Mouse (Mus musculus) kidney, adult 9 months (tissue): ENCODE results near the gene Ccdc22.

ENCODE experiments used
- DNase-seq: peaks from one replicate; pipeline ENCODE4 v3.0.0; 2022

Gene Ccdc22

GRCm38 (mm10) chrX:7604879-7605574 lies at the start of gene Ccdc22:
Ccdc22 (minus strand) TSS chrX:7605517.
- DNase-seq = peak; percentile 89

- peak; percentile 95 for DNase-seq
Observed at GRCm38 (mm10) chrX:7648671-7649304, 43.5 kb upstream of the Ccdc22 start.

DNA sequence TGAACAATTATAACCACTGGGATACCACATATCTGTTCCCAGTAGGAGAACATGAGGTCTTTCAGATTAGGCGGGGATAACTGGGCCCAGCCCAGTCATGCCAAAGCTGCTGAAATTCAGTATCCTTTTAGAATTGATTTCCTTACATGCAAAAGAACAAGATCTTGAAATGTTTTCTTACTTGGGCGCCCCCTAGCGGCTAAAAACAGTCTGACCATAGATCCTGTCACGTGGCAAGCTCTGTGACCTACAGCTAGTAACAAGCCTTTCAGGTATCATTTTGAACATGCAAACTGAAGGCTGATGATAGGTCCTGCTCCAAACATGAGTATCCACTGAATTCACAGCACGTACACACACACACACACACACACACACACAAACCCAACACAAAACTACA lies 40.0 kb upstream of the Ccdc22 start:
- peak; percentile 90 for DNase-seq

DNA sequence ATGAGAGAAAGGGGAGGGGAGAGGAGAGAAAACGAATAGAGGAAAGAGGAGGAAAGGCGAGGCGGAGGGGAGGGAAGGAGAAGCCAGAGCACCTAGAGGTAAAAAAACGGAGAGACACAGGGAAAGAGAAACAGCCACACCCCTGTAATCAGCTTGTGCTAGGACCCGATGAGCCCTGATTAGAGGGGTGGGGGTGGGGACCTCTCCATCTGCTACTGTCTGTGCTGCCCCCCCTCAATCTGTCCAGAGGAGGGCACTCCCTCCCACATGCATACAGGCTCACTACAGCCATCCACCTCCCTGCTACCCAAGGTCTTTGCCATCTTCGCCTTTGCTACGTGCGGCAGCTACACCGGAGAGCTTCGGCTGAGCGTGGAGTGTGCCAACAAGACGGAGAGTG lies 35.5 kb upstream of the Ccdc22 start:
- DNase-seq = no peak

- DNase-seq = no peak
Observed at GRCm38 (mm10) chrX:7639536-7640325, 34.4 kb upstream of the Ccdc22 start.

GRCm38 (mm10) chrX:7638401-7639091 lies 33.2 kb upstream of the Ccdc22 start, which contains the start of gene Syp:
Syp (plus strand) TSS chrX:7638471.
- DNase-seq = peak; percentile 80

- no peak for DNase-seq
Observed at GRCm38 (mm10) chrX:7635101-7635500, 29.8 kb upstream of the Ccdc22 start.

DNA sequence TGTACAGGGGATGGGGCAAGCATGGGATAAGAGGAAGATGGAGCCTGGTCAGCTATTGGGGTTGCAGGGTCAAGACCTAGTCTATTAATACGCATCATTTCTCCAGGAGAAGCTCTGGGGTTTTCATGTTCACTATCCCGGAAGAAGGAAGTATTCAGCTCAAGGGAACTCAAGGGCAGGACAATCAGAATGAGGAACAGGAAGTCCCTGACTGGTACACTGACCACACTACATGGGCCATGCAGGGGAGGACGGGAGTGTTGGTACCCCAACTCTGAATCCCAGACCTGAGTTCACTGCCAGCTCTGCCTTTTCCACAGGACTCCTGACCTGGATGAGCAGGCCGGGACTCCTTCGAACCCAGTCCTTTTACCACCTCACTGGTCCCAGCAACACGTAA lies 27.2 kb upstream of the Ccdc22 start:
- DNase-seq = no peak

DNA sequence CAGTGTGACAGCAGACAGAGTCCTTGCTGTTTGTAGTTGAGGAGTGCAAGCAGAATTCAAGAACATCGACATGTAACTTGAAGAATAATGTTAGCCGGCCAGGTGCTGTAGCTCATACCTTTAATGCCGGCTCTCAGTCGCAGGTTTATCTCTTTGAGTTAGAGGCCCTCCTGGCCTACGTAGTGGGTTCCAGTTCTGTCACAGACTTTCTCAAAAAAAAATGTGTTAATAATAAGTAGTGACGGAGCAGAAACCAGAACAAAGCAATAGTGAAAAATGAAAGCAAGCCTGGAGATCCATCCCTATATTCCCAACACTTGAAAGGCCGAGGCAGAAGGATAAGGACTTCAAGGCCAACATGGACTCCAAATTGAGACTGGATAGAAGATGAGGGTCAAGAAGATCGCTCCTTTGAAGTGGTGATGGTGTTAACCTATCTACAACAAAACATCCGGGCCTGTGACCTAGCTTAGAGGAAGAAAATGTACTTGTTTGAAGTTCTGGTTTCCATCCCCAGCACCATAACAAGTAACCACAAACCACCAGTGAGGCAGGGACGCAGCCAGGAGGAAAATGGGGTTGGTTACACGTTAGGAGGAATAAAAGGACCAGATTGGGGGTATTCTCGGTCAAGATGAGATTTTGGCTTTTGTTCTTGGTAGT lies 12.7 kb upstream of the Ccdc22 start:
- no peak for DNase-seq

DNA sequence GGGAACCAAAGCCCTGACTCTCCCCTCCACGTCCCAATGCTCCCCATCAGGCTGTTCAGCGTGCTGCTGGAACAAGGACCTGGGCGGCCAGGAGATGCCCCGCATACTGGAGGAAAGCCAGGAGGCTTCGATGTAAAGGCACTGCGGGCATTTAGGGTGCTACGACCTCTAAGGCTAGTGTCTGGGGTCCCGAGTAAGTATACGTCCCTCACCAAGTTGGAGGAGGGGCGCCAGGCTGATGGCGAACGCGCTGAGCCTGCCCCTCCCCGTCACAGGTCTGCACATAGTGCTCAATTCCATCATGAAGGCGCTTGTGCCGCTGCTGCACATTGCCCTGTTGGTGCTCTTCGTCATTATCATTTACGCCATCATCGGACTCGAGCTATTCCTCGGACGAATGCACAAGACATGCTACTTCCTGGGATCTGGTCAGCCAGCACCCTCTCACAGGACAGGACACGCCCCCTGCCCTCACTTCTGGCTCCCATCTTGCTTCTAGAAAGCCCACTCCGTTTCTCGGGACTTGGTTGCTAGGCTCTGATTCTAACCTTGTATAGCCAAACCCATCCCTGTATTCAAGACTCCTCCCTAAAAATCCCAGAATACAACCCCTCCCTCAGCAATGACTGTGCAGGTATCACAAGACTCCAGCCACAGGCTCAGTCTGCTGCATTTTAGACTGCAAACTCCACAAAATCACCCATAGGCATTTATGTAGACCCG lies 5.4 kb upstream of the Ccdc22 start:
- DNase-seq = no peak

DNA sequence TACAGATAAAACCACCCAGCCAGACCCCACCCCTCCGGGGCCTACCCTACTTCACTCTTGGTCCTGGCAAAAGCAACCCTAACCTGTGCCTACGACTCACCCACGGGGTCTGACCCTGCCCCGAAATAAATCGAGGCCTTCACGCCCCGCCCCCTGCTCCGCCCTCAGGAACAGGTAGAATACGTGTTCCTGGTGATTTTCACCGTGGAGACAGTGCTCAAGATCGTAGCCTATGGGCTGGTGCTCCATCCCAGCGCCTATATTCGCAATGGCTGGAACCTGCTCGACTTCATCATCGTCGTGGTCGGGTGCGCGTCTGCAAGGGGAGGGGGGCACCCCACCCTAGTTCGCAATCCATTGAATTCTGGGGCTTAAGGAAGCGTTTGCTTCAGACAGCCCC lies 4.7 kb upstream of the Ccdc22 start:
- no peak for DNase-seq

GRCm38 (mm10) chrX:7606783-7607182 lies 1.5 kb upstream of the Ccdc22 start, which contains the start of gene Cacna1f:
Cacna1f (plus strand) TSS chrX:7607083.
- DNase-seq = no peak

GRCm38 (mm10) chrX:7605575-7605941 lies 241 bp upstream of the Ccdc22 start:
- DNase-seq = no peak

DNA sequence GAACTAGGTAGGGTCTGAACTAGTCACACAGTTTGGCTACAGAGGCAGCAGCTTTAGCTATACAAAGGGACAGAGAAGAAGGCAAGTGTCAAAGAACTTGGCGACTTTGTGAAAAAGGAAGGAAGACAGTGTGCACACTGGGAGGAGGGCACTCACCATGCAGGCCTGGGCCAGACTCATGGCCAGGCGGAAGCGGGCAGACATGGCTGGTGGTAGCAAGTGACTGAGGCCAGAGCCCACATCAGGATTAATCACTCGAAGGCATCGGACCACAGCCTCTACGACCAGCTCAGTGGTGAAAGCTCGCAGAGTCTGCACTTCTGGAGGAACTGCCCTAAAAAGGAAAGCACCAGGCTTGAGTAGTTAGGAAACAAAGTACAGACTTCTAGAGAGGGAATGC lies 1.3 kb downstream of the Ccdc22 start:
- DNase-seq = peak; percentile 4

- no peak for DNase-seq
Observed at GRCm38 (mm10) chrX:7595371-7595770, 9.9 kb downstream of the Ccdc22 start.

GRCm38 (mm10) chrX:7586356-7586755 lies 19.0 kb downstream of the Ccdc22 start:
- DNase-seq = no peak

DNA sequence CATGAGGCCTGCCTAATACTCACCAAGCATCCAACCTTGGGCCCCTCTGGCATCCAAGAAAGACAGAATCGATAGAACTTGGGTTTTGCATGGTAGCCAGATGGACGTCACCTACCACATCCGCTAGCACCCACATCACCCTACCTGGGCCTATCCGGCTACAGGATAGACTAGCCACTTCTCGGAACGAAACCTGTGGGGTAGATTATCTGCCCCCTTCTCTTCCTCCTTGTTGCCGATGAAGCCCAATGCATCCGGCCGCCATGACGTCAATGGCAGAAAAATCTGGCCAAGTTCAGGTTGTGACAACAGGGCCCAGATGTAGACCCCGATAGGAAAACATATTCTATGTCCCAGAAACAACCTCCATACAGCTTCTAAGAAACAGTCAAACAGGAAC lies 21.4 kb downstream of the Ccdc22 start:
- DNase-seq = no peak

DNA sequence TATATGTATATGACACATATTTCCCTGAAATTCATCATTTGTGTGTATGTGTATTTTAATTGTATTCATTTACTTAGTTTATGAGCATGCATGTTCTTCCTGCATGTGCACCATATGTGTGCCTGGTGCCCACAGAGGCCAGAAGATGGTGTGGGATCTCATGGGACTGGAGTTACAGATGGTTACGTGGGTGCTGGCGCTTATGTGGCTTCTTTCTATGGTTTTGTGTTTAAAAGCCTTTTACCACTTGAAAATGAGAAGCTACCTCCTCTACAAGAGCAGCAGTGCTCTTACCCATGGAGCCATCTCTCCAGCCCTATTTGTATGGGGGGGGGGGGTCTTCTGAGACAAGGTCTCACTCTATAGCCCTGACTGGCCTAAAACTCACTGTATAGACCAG lies 24.2 kb downstream of the Ccdc22 start:
- no peak for DNase-seq

- DNase-seq = no peak
Observed at GRCm38 (mm10) chrX:7574885-7575231, 30.5 kb downstream of the Ccdc22 start.

DNA sequence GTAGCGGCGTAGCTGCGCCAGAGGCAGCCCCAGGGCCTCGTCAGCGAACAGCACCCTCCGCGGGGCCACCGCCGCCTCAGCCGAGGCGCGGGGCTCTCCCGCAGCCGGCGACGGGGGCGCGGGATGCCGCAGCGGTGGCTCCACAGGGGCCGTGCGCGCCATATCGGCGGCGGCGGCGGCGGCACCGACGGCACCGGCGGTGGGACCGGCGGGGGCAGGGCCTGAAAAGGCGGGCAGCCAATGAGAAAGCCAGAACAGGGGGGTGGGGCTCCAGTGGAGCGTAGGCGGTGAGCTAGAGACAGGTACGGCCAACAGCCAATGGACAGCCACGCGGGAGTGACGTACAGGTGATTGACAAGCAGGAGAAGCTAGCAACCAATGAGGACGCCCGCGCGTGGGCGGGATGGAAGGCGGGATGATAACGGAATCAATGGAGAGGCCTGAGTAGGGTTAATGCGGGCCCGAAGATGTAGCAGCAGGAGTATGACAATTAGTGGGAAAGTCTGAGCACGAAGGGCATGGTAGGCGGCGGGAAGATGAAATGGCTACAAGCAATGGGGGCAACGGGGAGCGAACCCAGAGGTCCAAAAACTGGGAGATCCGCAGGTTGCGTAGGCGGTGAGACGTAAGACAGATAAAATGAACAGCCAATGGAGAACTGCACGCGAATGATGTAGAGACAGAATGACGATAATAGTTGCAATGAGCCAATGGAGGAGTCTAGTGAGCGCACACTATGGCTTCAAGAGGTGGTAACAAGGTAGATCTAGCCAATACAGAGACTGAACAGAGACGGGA lies 31.0 kb downstream of the Ccdc22 start, which contains the start of gene Ppp1r3f:
Gene Ppp1r3f, minus strand, starts transcription at position 197 of the 798 bp plus-strand sequence.
- peak; percentile 96 for DNase-seq
